Mouse (Mus musculus): Measurements from ENCODE around the gene Cope. TPM values are rescaled to one million over a fixed set of nuclear protein-coding genes. Genes with fewer than 3 reads are reported as not detected.
A peak's percentile ranks its signal among the peaks of the same experiment; 100 is the strongest.

Cope gene
- polyA plus RNA-seq (2012; rRNA removed): 466 and 753 TPM in 2 replicates

- WGBS: under 1% methylated on average over 40 of the region's 40 CpGs
- Histone ChIP-seq H3K27me3 (ENCODE audit: control insufficient read depth, insufficient read depth, low read length) (no peaks in the 10 kb centered on the region), H3K36me3 (ENCODE audit: control insufficient read depth, insufficient read depth, low read length) (peaks cover 32% of the 10 kb centered on the region), H3K27ac (ENCODE audit: insufficient read depth, low read depth, low read length) (peak within 1 kb of the TSS; percentile 47), H3K4me3 (ENCODE audit: low read depth, low read length) (peak within 1 kb of the TSS; percentile 81), H3K4me1 (ENCODE audit: control insufficient read depth, insufficient read depth, insufficient read length, low read length) (peaks cover 5% of the 10 kb centered on the region; the same call in 1 of the 2 replicates)
- peak; percentile 41; the same call in 1 of the 2 replicates for TF ChIP-seq POLR2A (IDR thresholded peaks at IDR 0.05; ENCODE audit: low read depth, low read length)
- TF ChIP-seq CTCF (IDR thresholded peaks at IDR 0.05; ENCODE audit: extremely low read depth, insufficient read length, insufficient replicate concordance, low read depth, low read length): no peak
Measured at GRCm38 (mm10) chr8:70302358-70302890, at the start of gene Cope, which contains the start of gene Ddx49. Gene Cope (plus strand): TSS chr8:70302518. Gene Ddx49 (minus strand): TSS chr8:70302489.

GRCm38 (mm10) chr8:70254628-70255027 lies 47.7 kb upstream of the Cope start:
- Histone ChIP-seq H3K4me3 (ENCODE audit: low read depth, low read length) (no peak overlapping the region), H3K27ac (ENCODE audit: insufficient read depth, low read depth, low read length) (no peak overlapping the region), H3K27me3 (ENCODE audit: control insufficient read depth, insufficient read depth, low read length) (no peaks in the 10 kb centered on the region), H3K36me3 (ENCODE audit: control insufficient read depth, insufficient read depth, low read length) (peaks cover 64% of the 10 kb centered on the region), H3K4me1 (ENCODE audit: control insufficient read depth, insufficient read depth, insufficient read length, low read length) (peaks cover 3% of the 10 kb centered on the region)
- 61% methylated on average over 1 of the region's 1 CpGs for WGBS
- TF ChIP-seq CTCF (IDR thresholded peaks at IDR 0.05; ENCODE audit: extremely low read depth, insufficient read length, insufficient replicate concordance, low read depth, low read length) (no peak), POLR2A (IDR thresholded peaks at IDR 0.05; ENCODE audit: low read depth, low read length) (no peak)

GRCm38 (mm10) chr8:70257456-70257855 lies 44.9 kb upstream of the Cope start:
- H3K4me1 ChIP-seq (ENCODE audit: control insufficient read depth, insufficient read depth, insufficient read length, low read length): peaks cover 3% of the 10 kb centered on the region
- TF ChIP-seq POLR2A (IDR thresholded peaks at IDR 0.05; ENCODE audit: low read depth, low read length): no peak
- TF ChIP-seq CTCF (IDR thresholded peaks at IDR 0.05; ENCODE audit: extremely low read depth, insufficient read length, insufficient replicate concordance, low read depth, low read length): no peak
- no peak overlapping the region for H3K4me3 ChIP-seq (ENCODE audit: low read depth, low read length)
- peaks cover 59% of the 10 kb centered on the region for H3K36me3 ChIP-seq (ENCODE audit: control insufficient read depth, insufficient read depth, low read length)
- no peaks in the 10 kb centered on the region for H3K27me3 ChIP-seq (ENCODE audit: control insufficient read depth, insufficient read depth, low read length)
- WGBS: 47% methylated on average over 3 of the region's 3 CpGs
- no peak overlapping the region for H3K27ac ChIP-seq (ENCODE audit: insufficient read depth, low read depth, low read length)

- no peak overlapping the region for H3K27ac ChIP-seq (ENCODE audit: insufficient read depth, low read depth, low read length)
- H3K36me3 ChIP-seq (ENCODE audit: control insufficient read depth, insufficient read depth, low read length): peaks cover 57% of the 10 kb centered on the region
- 66% methylated on average over 5 of the region's 5 CpGs for WGBS
- no peak overlapping the region for H3K4me3 ChIP-seq (ENCODE audit: low read depth, low read length)
- peaks cover 3% of the 10 kb centered on the region for H3K4me1 ChIP-seq (ENCODE audit: control insufficient read depth, insufficient read depth, insufficient read length, low read length)
- TF ChIP-seq POLR2A (IDR thresholded peaks at IDR 0.05; ENCODE audit: low read depth, low read length) (no peak), CTCF (IDR thresholded peaks at IDR 0.05; ENCODE audit: extremely low read depth, insufficient read length, insufficient replicate concordance, low read depth, low read length) (no peak)
- no peaks in the 10 kb centered on the region for H3K27me3 ChIP-seq (ENCODE audit: control insufficient read depth, insufficient read depth, low read length)
Measured at GRCm38 (mm10) chr8:70258600-70258999, 43.7 kb upstream of the Cope start.

- Histone ChIP-seq H3K4me3 (ENCODE audit: low read depth, low read length) (no peak overlapping the region), H3K4me1 (ENCODE audit: control insufficient read depth, insufficient read depth, insufficient read length, low read length) (peaks cover 3% of the 10 kb centered on the region), H3K27me3 (ENCODE audit: control insufficient read depth, insufficient read depth, low read length) (no peaks in the 10 kb centered on the region), H3K27ac (ENCODE audit: insufficient read depth, low read depth, low read length) (no peak overlapping the region), H3K36me3 (ENCODE audit: control insufficient read depth, insufficient read depth, low read length) (peaks cover 58% of the 10 kb centered on the region)
- no peak for TF ChIP-seq POLR2A (IDR thresholded peaks at IDR 0.05; ENCODE audit: low read depth, low read length)
- no peak for TF ChIP-seq CTCF (IDR thresholded peaks at IDR 0.05; ENCODE audit: extremely low read depth, insufficient read length, insufficient replicate concordance, low read depth, low read length)
- WGBS: 76% methylated on average over 2 of the region's 2 CpGs
Measured at GRCm38 (mm10) chr8:70259043-70259442, 43.3 kb upstream of the Cope start.

- Histone ChIP-seq H3K27me3 (ENCODE audit: control insufficient read depth, insufficient read depth, low read length) (no peaks in the 10 kb centered on the region), H3K27ac (ENCODE audit: insufficient read depth, low read depth, low read length) (no peak overlapping the region), H3K4me3 (ENCODE audit: low read depth, low read length) (no peak overlapping the region), H3K36me3 (ENCODE audit: control insufficient read depth, insufficient read depth, low read length) (peaks cover 12% of the 10 kb centered on the region), H3K4me1 (ENCODE audit: control insufficient read depth, insufficient read depth, insufficient read length, low read length) (no peaks in the 10 kb centered on the region)
- 78% methylated on average over 3 of the region's 3 CpGs for WGBS
- TF ChIP-seq POLR2A (IDR thresholded peaks at IDR 0.05; ENCODE audit: low read depth, low read length) (no peak), CTCF (IDR thresholded peaks at IDR 0.05; ENCODE audit: extremely low read depth, insufficient read length, insufficient replicate concordance, low read depth, low read length) (no peak)
Measured at GRCm38 (mm10) chr8:70267674-70268073, 34.6 kb upstream of the Cope start.

- Histone ChIP-seq H3K4me1 (ENCODE audit: control insufficient read depth, insufficient read depth, insufficient read length, low read length) (peaks cover 5% of the 10 kb centered on the region; the same call in 1 of the 2 replicates), H3K27me3 (ENCODE audit: control insufficient read depth, insufficient read depth, low read length) (no peaks in the 10 kb centered on the region), H3K4me3 (ENCODE audit: low read depth, low read length) (no peak overlapping the region), H3K36me3 (ENCODE audit: control insufficient read depth, insufficient read depth, low read length) (peaks cover 6% of the 10 kb centered on the region; the same call in 1 of the 2 replicates), H3K27ac (ENCODE audit: insufficient read depth, low read depth, low read length) (no peak overlapping the region)
- WGBS: 68% methylated on average over 5 of the region's 5 CpGs
- TF ChIP-seq POLR2A (IDR thresholded peaks at IDR 0.05; ENCODE audit: low read depth, low read length): no peak
- TF ChIP-seq CTCF (IDR thresholded peaks at IDR 0.05; ENCODE audit: extremely low read depth, insufficient read length, insufficient replicate concordance, low read depth, low read length): no peak
Measured at GRCm38 (mm10) chr8:70268311-70268710, 34.0 kb upstream of the Cope start.
